Mouse (Mus musculus) olfactory bulb, adult 2 months (tissue): Measurements from ENCODE around the gene Tmprss3.

Source experiments
- CTCF ChIP-seq: fragments of 200-500 bp; IDR thresholded peaks from 2 replicates; pipeline ENCODE4 v1.5.1; 2012; ENCODE audit warnings: low read depth, mild to moderate bottlenecking, low read length, moderate library complexity; ENCODE audit not compliant: insufficient read depth
- POLR2A ChIP-seq: fragments of 200-500 bp; IDR thresholded peaks from 2 replicates; pipeline ENCODE4 v1.6.1; 2012; ENCODE audit warnings: mild to moderate bottlenecking, low read depth, low read length, moderate library complexity; ENCODE audit not compliant: insufficient read depth

- no peak for TF ChIP-seq CTCF
- no peak for TF ChIP-seq POLR2A
Measured at GRCm38 (mm10) chr17:31157921-31158320, 40.9 kb downstream of the Tmprss3 start.
